Mouse (Mus musculus) neutrophil, adult 5-6 weeks (primary cell): Measurements from ENCODE around the gene Maml2. TPM values are rescaled to one million over a fixed set of nuclear protein-coding genes. Genes with fewer than 3 reads are reported as not detected.

ENCODE experiments used
- ATAC-seq: fragments of 151-379, 151-347 bp; 2 replicates; pipeline ENCODE4 v1.8.0; 2017; ENCODE audit warnings: mild to moderate bottlenecking, moderate TSS enrichment; ENCODE audit not compliant: insufficient number of reproducible peaks, poor library complexity, low FRiP score, severe bottlenecking; ENCODE audit errors: extremely low read depth
- total RNA-seq: library from RNA; stranded (forward); fragments of 200-1000 nt; gene quantifications from 2 replicates; pipeline ENCODE4 v1.2.3, GENCODE M21; 2017

The Maml2 gene
- total RNA-seq, 1 experiment from 2014 or later = 17.7 TPM

DNA sequence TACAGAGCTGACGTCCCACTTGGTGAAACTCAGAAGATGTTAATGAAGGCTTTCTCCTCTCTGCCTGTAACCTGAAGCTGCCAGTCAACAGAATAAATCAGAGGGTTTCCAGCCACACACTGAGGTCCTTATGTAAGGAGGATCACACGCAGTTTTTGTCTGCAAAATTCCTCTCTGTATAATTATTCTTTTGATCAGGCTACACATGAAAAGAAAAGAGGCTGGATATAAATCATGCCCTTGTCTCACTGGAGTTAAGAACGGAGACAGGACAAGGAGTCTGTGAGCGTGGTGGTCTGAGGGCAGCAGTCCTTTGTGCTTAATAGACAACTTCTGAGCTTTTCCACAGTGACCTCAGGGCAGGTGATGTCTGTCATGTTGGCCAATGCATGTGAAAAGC lies 181.5 kb downstream of the Maml2 start:
- ATAC-seq = no peak

DNA sequence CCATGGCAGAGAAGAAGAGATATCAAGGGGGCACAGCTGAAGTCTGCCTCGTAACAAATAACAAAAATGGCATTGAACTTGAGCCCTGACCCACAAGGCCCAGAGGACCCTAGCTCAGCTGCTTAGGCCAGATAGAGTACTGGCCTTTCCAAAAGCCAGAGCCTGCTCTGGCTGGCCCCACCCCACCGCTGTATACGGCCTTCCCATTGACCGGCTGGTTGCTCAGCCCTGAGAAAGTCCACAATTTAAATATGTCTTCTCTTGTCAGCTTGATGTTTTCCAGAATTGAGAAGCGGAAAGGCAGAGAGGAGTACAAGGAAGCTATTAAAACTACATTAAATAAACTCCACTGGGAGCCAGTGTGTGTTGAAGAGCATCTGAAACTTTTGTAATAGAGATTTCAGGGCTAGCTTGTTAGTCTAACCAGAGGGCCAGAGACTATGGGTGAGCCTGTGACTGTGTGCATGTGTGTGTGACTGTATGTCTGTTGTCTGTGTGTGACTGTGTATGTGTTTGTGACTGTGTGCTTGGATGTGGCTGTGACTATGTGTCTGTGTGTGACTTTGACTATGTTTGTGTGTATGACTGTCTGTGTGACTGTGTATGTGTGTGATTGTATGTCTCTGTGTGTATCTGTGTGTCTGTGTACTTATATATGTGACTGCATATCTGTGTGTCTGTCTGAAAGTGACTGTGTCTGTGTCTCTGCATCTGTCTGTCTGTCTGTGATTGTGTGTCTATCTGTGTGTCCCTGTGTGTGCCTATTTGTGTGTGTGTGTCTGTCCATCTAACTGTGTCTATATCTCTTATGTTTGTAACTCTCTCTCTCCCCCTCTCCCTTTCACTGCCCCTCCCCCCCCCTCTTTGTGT lies 185.7 kb downstream of the Maml2 start:
- ATAC-seq = no peak

- ATAC-seq = no peak
Measured at GRCm38 (mm10) chr9:13484267-13485240, 186.8 kb downstream of the Maml2 start.

GRCm38 (mm10) chr9:13485914-13486313 lies 188.2 kb downstream of the Maml2 start:
- ATAC-seq = no peak

- ATAC-seq = no peak
Measured at GRCm38 (mm10) chr9:13491107-13491506, 193.3 kb downstream of the Maml2 start.

DNA sequence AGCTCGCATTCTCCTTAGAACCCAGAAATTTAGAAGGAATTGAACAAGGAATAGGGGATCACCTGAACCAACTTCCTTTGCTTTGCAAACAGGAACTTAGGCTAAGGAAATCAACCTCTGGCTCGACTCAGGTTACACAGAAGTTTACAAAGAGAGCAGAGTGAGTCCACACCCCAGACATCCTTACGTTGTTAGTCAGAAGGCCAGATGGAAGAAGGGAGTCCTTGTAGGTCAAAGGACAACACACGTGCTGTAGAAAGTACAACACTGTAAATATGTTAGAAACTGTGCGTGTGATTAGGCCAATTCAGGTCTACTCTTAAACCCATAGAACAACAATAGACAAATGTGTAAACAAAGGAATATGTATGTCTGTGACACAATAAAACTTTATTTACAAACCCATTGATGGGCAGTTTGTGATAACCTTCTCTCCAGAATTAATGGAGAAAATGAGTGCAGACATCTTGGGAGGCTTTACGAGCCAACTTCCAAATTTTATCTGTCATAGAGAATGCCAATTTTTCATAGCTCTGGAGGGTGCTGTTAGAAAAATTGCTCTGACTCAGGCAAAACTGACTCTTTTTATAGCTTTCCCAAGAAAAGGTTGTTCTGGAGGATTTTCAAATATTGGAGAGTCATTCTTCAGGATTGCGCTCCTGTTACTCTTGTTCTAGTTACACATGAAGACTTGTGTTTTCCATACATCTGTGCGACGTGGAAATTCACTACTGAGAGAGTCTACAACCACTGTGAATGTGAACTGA lies 194.3 kb downstream of the Maml2 start:
- ATAC-seq = no peak

GRCm38 (mm10) chr9:13492807-13493206 lies 195.1 kb downstream of the Maml2 start:
- no peak for ATAC-seq

- ATAC-seq = no peak
Measured at GRCm38 (mm10) chr9:13493746-13494145, 196.0 kb downstream of the Maml2 start.

- no peak for ATAC-seq
Measured at GRCm38 (mm10) chr9:13495530-13495929, 197.8 kb downstream of the Maml2 start.

DNA sequence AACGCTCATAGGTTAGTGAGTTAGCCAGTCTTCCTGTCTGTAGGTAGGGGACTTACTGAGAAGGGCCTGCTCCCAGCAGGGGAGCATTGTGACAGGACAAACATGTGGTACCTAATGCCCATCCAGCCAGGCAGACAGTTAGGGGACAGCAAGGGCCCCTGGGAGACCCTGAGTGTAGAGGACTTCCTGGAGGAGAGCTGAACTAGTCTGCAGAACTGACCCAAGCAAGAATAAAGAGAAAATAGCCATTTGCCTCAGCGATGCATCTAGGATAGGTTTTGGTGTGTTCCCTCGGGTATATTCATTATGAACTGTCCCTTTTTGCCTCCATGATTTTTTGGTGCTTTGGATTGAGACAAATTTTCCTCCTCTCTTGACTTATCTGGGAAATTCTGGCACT lies 199.3 kb downstream of the Maml2 start:
- ATAC-seq = no peak

DNA sequence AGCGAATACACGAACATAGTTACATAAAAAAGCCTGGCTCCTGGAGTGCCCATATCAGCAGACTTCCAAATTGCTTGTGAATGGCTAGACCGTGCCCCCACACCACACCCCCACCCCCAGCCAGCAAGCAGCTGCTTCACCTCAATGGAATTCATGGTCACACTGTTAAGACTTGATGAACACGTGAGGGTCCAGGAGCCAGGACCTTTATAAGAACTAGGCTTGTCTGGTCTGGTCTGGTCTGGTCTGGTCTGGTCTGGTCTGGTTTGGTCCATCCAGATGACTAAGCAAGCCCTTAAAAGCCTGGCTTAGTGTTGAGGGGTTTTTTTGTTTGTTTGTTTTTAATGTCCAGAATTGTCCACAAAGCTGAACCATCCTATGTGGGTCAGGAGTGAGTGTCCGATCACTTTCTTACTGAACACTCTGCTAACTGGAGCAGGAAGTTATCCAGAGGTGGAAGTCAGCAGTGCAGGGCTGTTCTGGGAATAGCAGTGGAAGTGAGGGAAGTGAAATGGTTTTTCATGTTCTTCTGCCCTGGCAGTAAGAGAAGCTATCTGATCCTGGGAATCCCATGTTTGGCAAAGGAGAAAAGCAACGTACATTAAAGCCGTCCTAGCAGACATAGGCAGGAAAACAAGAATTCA lies 200.1 kb downstream of the Maml2 start:
- no peak for ATAC-seq

GRCm38 (mm10) chr9:13500045-13500444 lies 202.3 kb downstream of the Maml2 start:
- no peak for ATAC-seq

DNA sequence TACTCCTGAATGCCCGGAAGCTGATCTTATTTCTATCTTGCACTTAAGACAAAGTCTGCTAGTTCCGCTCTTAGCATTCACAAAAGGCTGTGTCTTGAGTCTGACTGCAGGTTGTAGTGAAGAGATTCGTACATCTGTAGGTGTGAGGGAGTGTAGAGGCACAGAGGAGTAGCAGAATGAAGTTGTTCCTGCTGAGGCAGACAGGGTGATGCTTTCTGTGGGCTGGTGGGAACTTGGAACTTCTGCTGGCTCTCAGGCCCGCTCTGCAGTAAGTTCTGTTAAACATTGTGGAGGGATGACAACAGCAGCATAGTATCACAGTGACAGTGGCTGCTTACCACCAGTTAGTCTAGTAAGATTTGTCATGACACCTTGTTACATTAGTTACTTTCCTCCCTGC lies 207.3 kb downstream of the Maml2 start:
- no peak for ATAC-seq

DNA sequence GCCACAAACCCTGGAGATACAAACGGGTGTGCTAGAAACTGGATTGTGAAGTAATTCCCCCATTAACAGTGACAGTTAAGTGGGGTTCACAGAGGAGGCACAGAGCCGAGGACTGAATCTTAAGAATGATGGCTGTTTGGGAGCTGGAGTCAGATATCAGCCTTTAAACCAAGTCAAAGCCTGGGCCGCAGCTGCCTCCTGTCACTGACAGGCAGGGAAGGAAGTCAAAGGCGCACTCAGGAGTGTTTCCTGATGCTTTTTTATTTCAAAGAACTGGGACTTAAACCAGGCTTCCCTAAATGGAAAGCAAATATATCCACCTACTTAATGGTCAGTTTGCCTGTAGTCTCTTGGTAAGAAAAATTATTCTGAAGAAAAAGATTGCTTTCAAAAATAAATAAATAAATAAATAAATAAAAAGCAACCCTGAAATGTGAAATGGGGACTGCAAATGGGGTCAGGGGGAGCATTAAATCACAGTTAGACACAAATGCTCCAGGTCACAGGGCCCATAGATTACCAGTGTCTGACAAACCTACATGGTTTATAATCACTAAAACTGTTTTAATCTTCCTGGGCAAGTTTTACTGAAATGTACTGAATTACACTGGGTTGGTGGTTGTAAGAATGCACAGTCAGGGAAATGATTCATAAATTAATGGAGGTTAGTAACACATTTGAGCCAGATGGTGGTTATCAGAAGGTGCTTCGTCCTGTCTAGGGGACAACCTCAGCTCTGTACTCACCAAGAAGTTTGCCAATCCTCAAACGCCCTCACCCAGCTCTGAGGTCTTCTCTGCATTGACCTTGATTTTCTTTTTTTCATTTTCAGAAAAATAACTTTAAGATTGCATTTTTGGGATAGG lies 209.4 kb downstream of the Maml2 start:
- no peak for ATAC-seq

- no peak for ATAC-seq
Measured at GRCm38 (mm10) chr9:13507822-13508188, 210.0 kb downstream of the Maml2 start.

DNA sequence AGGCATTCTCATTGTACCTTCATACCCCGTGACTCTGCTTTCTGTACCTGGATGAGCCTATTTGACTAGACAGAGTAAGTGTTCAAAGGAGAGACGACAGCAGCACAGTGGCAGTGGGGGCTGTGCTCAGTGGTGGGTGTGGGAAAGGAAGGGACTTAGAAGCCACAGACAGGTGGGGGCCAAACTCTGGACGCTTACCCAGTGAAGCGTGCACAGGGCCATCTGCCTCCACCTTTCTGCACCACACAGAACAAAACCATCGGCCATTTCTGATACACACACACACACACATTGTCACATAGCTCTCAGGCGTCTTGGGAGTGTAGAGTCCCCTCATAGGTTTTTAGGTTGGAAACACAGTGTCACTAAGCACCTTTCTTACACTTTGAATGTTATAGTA lies 212.0 kb downstream of the Maml2 start:
- ATAC-seq = peak; percentile 67

DNA sequence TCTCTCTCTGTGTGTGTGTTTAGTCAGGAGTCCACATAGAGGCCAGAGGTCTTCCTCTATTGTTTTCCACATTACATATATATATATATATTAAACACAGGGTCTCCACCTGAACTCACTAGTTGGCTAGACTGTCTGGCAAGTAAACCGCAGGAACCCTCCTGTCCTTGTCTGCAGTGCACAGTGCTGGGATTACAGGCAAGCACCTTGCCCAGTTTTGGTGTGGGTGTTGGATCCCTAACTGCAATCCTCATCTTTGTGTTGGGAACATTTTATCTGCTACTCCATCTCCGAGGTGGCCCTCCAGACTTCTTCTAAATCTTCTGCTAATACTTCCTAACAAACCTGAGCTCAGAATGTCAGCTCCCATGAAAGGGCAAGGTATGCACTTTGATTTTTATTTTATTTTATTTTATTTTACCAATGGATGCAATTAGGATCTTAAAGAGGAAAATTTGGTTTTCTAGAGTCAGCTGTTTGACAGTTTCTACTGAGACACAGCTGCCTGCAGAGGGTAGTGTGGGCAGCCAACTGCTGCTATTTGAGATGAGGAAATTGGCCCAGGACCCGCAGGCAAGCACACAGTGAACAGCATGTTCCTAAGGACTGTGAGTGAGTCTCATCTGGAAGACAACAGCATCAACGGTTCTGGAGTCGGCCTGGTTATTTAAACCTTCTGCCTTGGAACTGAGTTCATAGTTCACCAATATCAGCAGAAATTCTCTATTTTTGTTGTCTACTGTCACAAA lies 213.0 kb downstream of the Maml2 start:
- ATAC-seq = no peak
